Mouse (Mus musculus): ENCODE data around the gene Xirp1. TPM values are rescaled to one million over a fixed set of nuclear protein-coding genes. Genes with fewer than 3 reads are reported as not detected.

Xirp1 gene
- polyA plus RNA-seq, 1 experiment from 2014 or later, result 0.05 TPM

GRCm38 (mm10) chr9:119970763-119971656 is 52.4 kb downstream of the Xirp1 start:
- Histone ChIP-seq H3K36me3 (peaks cover 41% of the 10 kb centered on the region), H3K27me3 (ENCODE audit: low read depth, poor library complexity, severe bottlenecking) (no peaks in the 10 kb centered on the region), H3K4me1 (peaks cover 11% of the 10 kb centered on the region), H3K27ac (no peak overlapping the region; the same call in 1 of the 2 replicates), H3K9me3 (replicated peaks) (no peaks in the 10 kb centered on the region), H3K4me3 (no peak overlapping the region)
- DNase-seq (ENCODE audit: low spot score), result no peak
- 89% methylated on average over 7 of the region's 7 CpGs for WGBS

GRCm38 (mm10) chr9:119970221-119970620 is 53.2 kb downstream of the Xirp1 start:
- Histone ChIP-seq H3K4me3 (no peak overlapping the region), H3K27ac (no peak overlapping the region)
- peak; percentile 72 for DNase-seq (ENCODE audit: low spot score)

GRCm38 (mm10) chr9:119969811-119970210 is 53.6 kb downstream of the Xirp1 start:
- no peaks in the 10 kb centered on the region for H3K27me3 ChIP-seq (ENCODE audit: low read depth, poor library complexity, severe bottlenecking)
- H3K4me3 ChIP-seq, result no peak overlapping the region
- no peak for DNase-seq (ENCODE audit: low spot score)
- no peak overlapping the region for H3K27ac ChIP-seq
- no peaks in the 10 kb centered on the region for H3K9me3 ChIP-seq (replicated peaks)
- H3K4me1 ChIP-seq, result peaks cover 11% of the 10 kb centered on the region
- 82% methylated on average over 7 of the region's 7 CpGs for WGBS
- peaks cover 37% of the 10 kb centered on the region for H3K36me3 ChIP-seq

More at GRCm38 (mm10) chr9:119970221-119970620, 53.2 kb downstream of the Xirp1 start:
- H3K36me3 ChIP-seq, result peaks cover 39% of the 10 kb centered on the region
- WGBS, result 37% methylated on average over 6 of the region's 6 CpGs
- H3K9me3 ChIP-seq (replicated peaks), result no peaks in the 10 kb centered on the region
- H3K4me1 ChIP-seq, result peaks cover 11% of the 10 kb centered on the region
- no peaks in the 10 kb centered on the region for H3K27me3 ChIP-seq (ENCODE audit: low read depth, poor library complexity, severe bottlenecking)

- Histone ChIP-seq H3K4me3 (no peak overlapping the region), H3K4me1 (peaks cover 20% of the 10 kb centered on the region), H3K27ac (no peak overlapping the region), H3K27me3 (ENCODE audit: low read depth, poor library complexity, severe bottlenecking) (no peaks in the 10 kb centered on the region; the same call in 1 of the 2 replicates), H3K36me3 (peaks cover 2% of the 10 kb centered on the region), H3K9me3 (replicated peaks) (no peaks in the 10 kb centered on the region)
- 85% methylated on average over 26 of the region's 26 CpGs for WGBS
- DNase-seq (ENCODE audit: low spot score), result no peak
These were observed 57.0 kb downstream of the Xirp1 start for GRCm38 (mm10) chr9:119966221-119966910.

GRCm38 (mm10) chr9:119965186-119965585 is 58.2 kb downstream of the Xirp1 start:
- no peaks in the 10 kb centered on the region; the same call in 1 of the 2 replicates for H3K27me3 ChIP-seq (ENCODE audit: low read depth, poor library complexity, severe bottlenecking)
- H3K27ac ChIP-seq, result no peak overlapping the region
- WGBS, result 85% methylated on average over 3 of the region's 3 CpGs
- H3K4me1 ChIP-seq, result peaks cover 13% of the 10 kb centered on the region
- H3K36me3 ChIP-seq, result no peaks in the 10 kb centered on the region
- H3K9me3 ChIP-seq (replicated peaks), result no peaks in the 10 kb centered on the region
- DNase-seq (ENCODE audit: low spot score), result no peak
- no peak overlapping the region for H3K4me3 ChIP-seq

- H3K36me3 ChIP-seq, result no peaks in the 10 kb centered on the region
- H3K27me3 ChIP-seq (ENCODE audit: low read depth, poor library complexity, severe bottlenecking), result no peaks in the 10 kb centered on the region; the same call in 1 of the 2 replicates
- H3K9me3 ChIP-seq (replicated peaks), result no peaks in the 10 kb centered on the region
- H3K4me3 ChIP-seq, result no peak overlapping the region
- DNase-seq (ENCODE audit: low spot score), result no peak
- H3K4me1 ChIP-seq, result peaks cover 10% of the 10 kb centered on the region
- WGBS, result 75% methylated on average over 3 of the region's 3 CpGs
- no peak overlapping the region for H3K27ac ChIP-seq
These were observed 59.2 kb downstream of the Xirp1 start for GRCm38 (mm10) chr9:119964206-119964605.

Other genes starting within 250 kb of the Xirp1 start
- 0.06 and 0.25 TPM in 2 replicates for gene Scn11a, start 198.1 kb downstream of the Xirp1 start, polyA plus RNA-seq (2016; fragmentation: Nextera tagmentation; extraction: Ambion mirVana)
- 66.0 and 71.8 TPM in 2 replicates for gene Wdr48, start 128.7 kb downstream of the Xirp1 start, polyA plus RNA-seq (2016; fragmentation: Nextera tagmentation; extraction: Ambion mirVana)
- gene Gorasp1, start 86.0 kb downstream of the Xirp1 start, polyA plus RNA-seq (2016; fragmentation: Nextera tagmentation; extraction: Ambion mirVana), result 30.3 and 33.0 TPM in 2 replicates
- 0.34 and 0.43 TPM in 2 replicates for gene Ttc21a, start 86.0 kb downstream of the Xirp1 start, polyA plus RNA-seq (2016; fragmentation: Nextera tagmentation; extraction: Ambion mirVana)
- gene Csrnp1, start 38.9 kb downstream of the Xirp1 start, polyA plus RNA-seq (2016; fragmentation: Nextera tagmentation; extraction: Ambion mirVana), result 3.2 and 3.5 TPM in 2 replicates
- 2.5 and 4.0 TPM in 2 replicates for gene Cx3cr1, start 46.3 kb upstream of the Xirp1 start, polyA plus RNA-seq (2016; fragmentation: Nextera tagmentation; extraction: Ambion mirVana)
- not detected in 2 replicates for gene Ccr8, start 68.5 kb upstream of the Xirp1 start, polyA plus RNA-seq (2016; fragmentation: Nextera tagmentation; extraction: Ambion mirVana)
- gene Slc25a38, start 86.8 kb upstream of the Xirp1 start, polyA plus RNA-seq (2016; fragmentation: Nextera tagmentation; extraction: Ambion mirVana), result 46.7 and 47.0 TPM in 2 replicates
- gene Rpsa, start 104.1 kb upstream of the Xirp1 start, polyA plus RNA-seq (2016; fragmentation: Nextera tagmentation; extraction: Ambion mirVana), result 1,497 and 1,677 TPM in 2 replicates
- gene Mobp, start 126.1 kb upstream of the Xirp1 start, polyA plus RNA-seq (2016; fragmentation: Nextera tagmentation; extraction: Ambion mirVana), result not detected in 2 replicates

Data from limb, embryonic 10.5 days (tissue).